Mouse (Mus musculus) adrenal gland, postnatal 36 days (tissue): Measurements from ENCODE around the gene Lhfpl2. TPM values are rescaled to one million over a fixed set of nuclear protein-coding genes. Genes with fewer than 3 reads are reported as not detected.

Experiments
- DNase-seq, 2 experiments: peaks; one replicate each; pipeline ENCODE4 v3.0.0; 2021; ENCODE audit warnings: mixed read lengths in 1 of 2
- total RNA-seq, 2 experiments: library from RNA; stranded (reverse); gene quantifications; 2 replicates each; pipeline ENCODE4 v1.2.3; 2021

Lhfpl2 gene
- total RNA-seq, 2 experiments from 2014 or later: 32.3 to 35.3 TPM

GRCm38 (mm10) chr13:94174577-94175279 lies 117.1 kb downstream of the Lhfpl2 start:
- DNase-seq: peak in 1 of 2 experiments; percentile 17

- no peak for DNase-seq
Measured at GRCm38 (mm10) chr13:94175379-94176050, 117.9 kb downstream of the Lhfpl2 start.

GRCm38 (mm10) chr13:94177148-94177547 lies 119.6 kb downstream of the Lhfpl2 start:
- peak; percentile 54 to 69 for DNase-seq

GRCm38 (mm10) chr13:94178401-94179040 lies 120.9 kb downstream of the Lhfpl2 start:
- DNase-seq: peak; percentile 71 to 76

- DNase-seq: no peak
Measured at GRCm38 (mm10) chr13:94180477-94181420, 123.2 kb downstream of the Lhfpl2 start.

GRCm38 (mm10) chr13:94182026-94182425 lies 124.4 kb downstream of the Lhfpl2 start:
- no peak for DNase-seq

- DNase-seq: peak; percentile 34 to 55
Measured at GRCm38 (mm10) chr13:94183372-94184021, 125.9 kb downstream of the Lhfpl2 start.

- DNase-seq: no peak
Measured at GRCm38 (mm10) chr13:94184726-94185456, 127.3 kb downstream of the Lhfpl2 start.

GRCm38 (mm10) chr13:94185631-94186030 lies 128.0 kb downstream of the Lhfpl2 start:
- DNase-seq: no peak

- DNase-seq: no peak
Measured at GRCm38 (mm10) chr13:94188200-94189086, 130.8 kb downstream of the Lhfpl2 start.

- no peak for DNase-seq
Measured at GRCm38 (mm10) chr13:94190386-94190785, 132.8 kb downstream of the Lhfpl2 start.

GRCm38 (mm10) chr13:94193227-94193626 lies 135.6 kb downstream of the Lhfpl2 start:
- DNase-seq: no peak

GRCm38 (mm10) chr13:94198616-94199015 lies 141.0 kb downstream of the Lhfpl2 start:
- no peak for DNase-seq

GRCm38 (mm10) chr13:94199829-94200228 lies 142.2 kb downstream of the Lhfpl2 start:
- no peak for DNase-seq

GRCm38 (mm10) chr13:94205234-94205633 lies 147.6 kb downstream of the Lhfpl2 start:
- peak; percentile 54 to 63 for DNase-seq

GRCm38 (mm10) chr13:94207973-94208372 lies 150.4 kb downstream of the Lhfpl2 start:
- no peak for DNase-seq

- DNase-seq: no peak
Measured at GRCm38 (mm10) chr13:94208892-94209291, 151.3 kb downstream of the Lhfpl2 start.

- no peak for DNase-seq
Measured at GRCm38 (mm10) chr13:94211236-94212119, 153.9 kb downstream of the Lhfpl2 start.

GRCm38 (mm10) chr13:94212179-94212578 lies 154.6 kb downstream of the Lhfpl2 start:
- DNase-seq: no peak
